8 mouse cellular contexts compared by ENCODE assay signal in the genomic region with DNA sequence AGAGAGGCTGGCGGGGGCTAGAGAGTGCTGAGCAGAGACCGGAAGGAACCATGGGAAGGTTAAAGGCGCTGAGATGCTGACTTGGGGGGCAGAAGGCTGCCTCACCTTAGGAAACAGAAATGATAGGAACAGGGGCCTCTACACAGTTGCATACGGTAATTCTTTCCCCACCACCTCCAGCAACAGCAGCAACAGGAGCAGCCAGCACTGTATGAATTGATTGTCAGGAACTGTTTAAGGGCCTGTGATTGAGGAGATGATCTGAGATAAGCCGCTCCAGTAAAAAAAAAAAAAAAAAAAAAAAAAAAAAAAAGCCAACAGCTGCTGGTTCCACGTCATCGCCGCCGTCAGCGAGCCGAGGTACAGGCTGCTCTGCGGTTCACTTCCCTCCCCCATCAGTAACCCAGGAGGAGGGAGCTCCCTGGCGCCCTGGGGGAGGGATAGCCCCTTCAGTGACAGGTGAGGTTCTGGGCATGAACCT.
DNase-seq lines count a peak whose midpoint lies in the region; ATAC-seq and TF ChIP-seq lines count a peak whose summit lies in the region.

No protein-coding gene starts in this region.

- 1% methylated on average over 13 of the region's 13 CpGs for WGBS in heart, embryonic 11.5 days (ENCODE audit: insufficient replicate concordance)
- 2% methylated on average over 13 of the region's 13 CpGs for WGBS in bone marrow, adult 2 months
- WGBS in hindbrain, embryonic 10.5 days, result under 1% methylated on average over 13 of the region's 13 CpGs
- 7% methylated on average over 13 of the region's 13 CpGs for WGBS in macrophage (ENCODE audit: missing documents)

- intact Hi-C loops in heart, postnatal 10 days (cut with DNase I), result no loop called here

- no peak overlapping the region for H3K27ac ChIP-seq in heart, embryonic 11.5 days (ENCODE audit: low read depth, low read length)
- H3K27ac ChIP-seq in bone marrow, adult 2 months (ENCODE audit: control insufficient read depth, insufficient read depth, low read depth, low read length, poor library complexity), result peak overlapping the region; percentile 34; the same call in 1 of the 2 replicates
- no peak overlapping the region for H3K27ac ChIP-seq in hindbrain, embryonic 10.5 days
- peak overlapping the region; percentile 12; the same call in 1 of the 2 replicates for H3K27ac ChIP-seq in macrophage

- no peak for DNase-seq in heart, postnatal 10 days
- peak; percentile 20 for DNase-seq in hindbrain, embryonic 10.5 days (ENCODE audit: low spot score)
- DNase-seq in left cerebral cortex, adult 8-10 months (ENCODE audit: low spot score in 2 of 2), result peak; percentile 16 to 42
- peak; percentile 52 for DNase-seq in right cerebral cortex, postnatal 25 days
- no peak for DNase-seq in ovary, postnatal 14 days (ENCODE audit: low spot score)

- H3K79me2 ChIP-seq in macrophage (ENCODE audit: inconsistent target), result no peaks in the 10 kb centered on the region

- H3K27me3 ChIP-seq in heart, embryonic 11.5 days (ENCODE audit: control insufficient read depth, insufficient read depth, low read length), result peaks cover 22% of the 10 kb centered on the region
- H3K27me3 ChIP-seq in hindbrain, embryonic 10.5 days (ENCODE audit: insufficient read depth, poor library complexity, severe bottlenecking), result peaks cover 98% of the 10 kb centered on the region

- no peaks in the 10 kb centered on the region for H3K36me3 ChIP-seq in heart, embryonic 11.5 days (ENCODE audit: control insufficient read depth, insufficient read depth, low read length)
- H3K36me3 ChIP-seq in hindbrain, embryonic 10.5 days, result no peaks in the 10 kb centered on the region
- H3K36me3 ChIP-seq in macrophage (ENCODE audit: inconsistent target), result no peaks in the 10 kb centered on the region

- no peak for TF ChIP-seq CTCF in bone marrow, adult 2 months (IDR thresholded peaks at IDR 0.05; ENCODE audit: control insufficient read depth, insufficient read depth, low read length)

- peak overlapping the region; percentile 34; the same call in 1 of the 2 replicates for H3K9ac ChIP-seq in heart, embryonic 11.5 days (ENCODE audit: low read depth, low read length)

- H3K4me2 ChIP-seq in heart, embryonic 11.5 days, result peak overlapping the region; percentile 64

- no peaks in the 10 kb centered on the region for H3K9me3 ChIP-seq in heart, embryonic 11.5 days (replicated peaks; ENCODE audit: control insufficient read depth, low read length)
- no peaks in the 10 kb centered on the region for H3K9me3 ChIP-seq in hindbrain, embryonic 10.5 days

- no peak for ATAC-seq in heart, embryonic 11.5 days (replicated peaks; ENCODE audit: insufficient number of reproducible peaks, low FRiP score, low TSS enrichment)

- H3K4me1 ChIP-seq in heart, embryonic 11.5 days (ENCODE audit: control insufficient read depth, insufficient read depth, low read length), result peaks cover 12% of the 10 kb centered on the region
- H3K4me1 ChIP-seq in bone marrow, adult 2 months (ENCODE audit: control insufficient read depth, insufficient read depth, low read length), result peaks cover 1% of the 10 kb centered on the region; the same call in 1 of the 2 replicates
- peaks cover 44% of the 10 kb centered on the region for H3K4me1 ChIP-seq in hindbrain, embryonic 10.5 days (replicated peaks)

- H3K4me3 ChIP-seq in heart, embryonic 11.5 days (ENCODE audit: low read depth, low read length), result peak overlapping the region; percentile 33
- no peak overlapping the region for H3K4me3 ChIP-seq in bone marrow, adult 2 months (replicated peaks; ENCODE audit: control insufficient read depth, low read depth, low read length)
- peak overlapping the region; percentile 41 for H3K4me3 ChIP-seq in hindbrain, embryonic 10.5 days
- peak overlapping the region; percentile 13 for H3K4me3 ChIP-seq in macrophage (ENCODE audit: inconsistent target)

- TF ChIP-seq POLR2A in bone marrow, adult 2 months (IDR thresholded peaks at IDR 0.05; ENCODE audit: borderline replicate concordance, control insufficient read depth, low read depth, low read length), result no peak

Comparison
In these comparisons a context has a peak if more than half of its experiments do, and no peak if none do; other contexts are left out.
1. H3K27ac ChIP-seq: peak in bone marrow, adult 2 months (single experiment) and macrophage (single experiment); none in heart, embryonic 11.5 days (single experiment) and hindbrain, embryonic 10.5 days (single experiment).
2. DNase-seq: peak in hindbrain, embryonic 10.5 days (single experiment), left cerebral cortex, adult 8-10 months (2 of 2) and right cerebral cortex, postnatal 25 days (single experiment); none in heart, postnatal 10 days (0 of 2) and ovary, postnatal 14 days (single experiment).